Mouse (Mus musculus): ENCODE data around the gene Taok2.
"Not testable (repeated sequence)": the region's sequence is repeated elsewhere in the genome, so short reads cannot be mapped to it uniquely, and the experiment has no call there.

DNA sequence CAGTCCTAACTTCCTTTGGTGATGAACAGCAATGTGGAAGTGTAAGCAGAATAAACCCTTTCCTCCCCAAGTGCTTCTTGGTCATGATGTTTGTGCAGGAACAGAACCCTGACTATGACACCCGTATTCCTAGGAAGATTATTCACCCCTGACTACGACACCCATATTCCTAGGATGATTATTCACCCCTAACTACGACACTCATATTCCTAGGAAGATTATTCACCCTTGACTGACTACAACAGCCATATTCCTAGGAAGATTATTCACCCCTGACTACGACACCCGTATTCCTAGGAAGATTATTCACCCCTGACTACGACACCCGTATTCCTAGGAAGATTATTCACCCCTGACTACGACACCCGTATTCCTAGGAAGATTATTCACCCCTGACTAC, 15.3 kb upstream of the Taok2 start:
- not testable (repeated sequence) for TF ChIP-seq CTCF, EP300 (IDR thresholded peaks at IDR 0.05; ENCODE audit: low read depth)
